Mouse (Mus musculus): ENCODE results near the gene Asic4.

DNA sequence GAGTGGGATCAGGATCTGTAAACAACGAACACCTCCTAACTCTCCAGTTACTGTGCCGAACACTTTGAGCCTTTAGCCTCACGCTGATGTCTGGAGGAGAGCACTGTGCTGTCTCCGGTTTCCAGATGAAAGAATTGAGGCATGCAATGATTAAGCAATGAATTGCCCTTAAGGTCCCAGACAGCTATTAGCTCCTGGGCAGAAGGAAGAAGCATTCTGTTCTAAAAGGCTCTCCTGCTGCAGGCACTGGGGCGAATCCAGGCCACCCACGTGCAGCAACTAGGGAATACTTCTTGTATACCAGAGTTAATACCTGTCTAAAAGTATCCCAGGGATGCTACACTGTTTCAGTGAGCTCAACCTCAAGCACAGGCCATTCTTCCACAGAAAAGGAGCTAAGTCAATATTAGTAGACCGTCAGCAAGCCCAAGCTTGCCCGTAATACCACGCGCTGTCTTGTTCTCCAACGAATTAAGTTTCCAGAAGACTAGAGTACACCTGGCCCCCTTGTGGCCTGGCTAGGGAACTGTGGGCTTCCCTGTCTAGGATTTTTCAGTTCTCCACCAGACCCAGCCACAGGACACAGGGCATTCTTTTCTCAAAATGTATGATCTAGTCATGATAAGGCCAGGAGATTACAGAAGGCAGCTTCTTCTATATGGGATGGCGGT is 44.8 kb downstream of the Asic4 start:
- TF ChIP-seq CTCF (IDR thresholded peaks at IDR 0.05; ENCODE audit: low read depth) (peak; percentile 65), EP300 (IDR thresholded peaks at IDR 0.05; ENCODE audit: low read depth) (no peak)
